Mouse (Mus musculus) neural tube, embryonic 14.5 days (tissue): ENCODE results near the gene Sparc. TPM values are rescaled to one million over a fixed set of nuclear protein-coding genes. Genes with fewer than 3 reads are reported as not detected.

Source experiments
- ATAC-seq: fragments of 200-750 bp; cut with Nextera tagmentation; 2 replicates; pipeline ENCODE4 v1.8.0; 2017; ENCODE audit warnings: low read depth, mild to moderate bottlenecking, moderate TSS enrichment, moderate library complexity
- H3K27ac ChIP-seq: fragments of 300-500 bp; sonication (generic); 2 replicates; pipeline ENCODE4 v1.5.1; 2014; ENCODE audit warnings: low read depth, mild to moderate bottlenecking, control low read depth, low read length, moderate library complexity, mixed read lengths
- H3K27me3 ChIP-seq: fragments of 300-500 bp; sonication (generic); 2 replicates; pipeline ENCODE4 v1.6.1; 2014; ENCODE audit warnings: low read length; ENCODE audit not compliant: control insufficient read depth, insufficient read depth
- H3K36me3 ChIP-seq: fragments of 300-500 bp; sonication (generic); 2 replicates; pipeline ENCODE4 v1.6.1; 2014; ENCODE audit warnings: low read length, mixed read lengths; ENCODE audit not compliant: control insufficient read depth, insufficient read depth
- H3K4me1 ChIP-seq: fragments of 300-500 bp; sonication (generic); 2 replicates; pipeline ENCODE4 v1.6.1; 2014; ENCODE audit warnings: low read length; ENCODE audit not compliant: control insufficient read depth, insufficient read depth
- H3K4me2 ChIP-seq: fragments of 300-500 bp; sonication (generic); 2 replicates; pipeline ENCODE4 v1.6.1; 2014; ENCODE audit warnings: mild to moderate bottlenecking, low read depth, low read length, control low read depth
- H3K4me3 ChIP-seq: fragments of 300-500 bp; sonication (generic); 2 replicates; pipeline ENCODE4 v1.5.1; 2014; ENCODE audit warnings: low read depth, low read length, control low read depth, mixed read lengths
- H3K9ac ChIP-seq: fragments of 300-500 bp; sonication (generic); replicated peaks from 2 replicates; pipeline ENCODE4 v1.6.1; 2014; ENCODE audit warnings: low read depth, mild to moderate bottlenecking, control low read depth, low read length, mixed read lengths
- H3K9me3 ChIP-seq: fragments of 300-500 bp; sonication (generic); 2 replicates; pipeline ENCODE4 v1.6.1; 2016; ENCODE audit warnings: low read length; ENCODE audit not compliant: control insufficient read depth
- whole genome bisulfite sequencing: fragments of 180-500 bp; shearing (Covaris S2); extraction: QIAGEN DNeasy Blood & Tissue Kit; methylation state at CpG from one replicate; pipeline ENCODE4 v1.1.7; 2014; 5-methylcytosine and 5-hydroxymethylcytosine counted together
- polyA plus RNA-seq: library from polyadenylated mRNA; unstranded; fragments of >200 nt; fragmentation: Nextera tagmentation; extraction: Ambion mirVana; gene quantifications from 2 replicates; pipeline ENCODE4 v1.2.1, GENCODE M21; 2014

The Sparc gene
- 312 and 741 TPM in 2 replicates for polyA plus RNA-seq

- Histone ChIP-seq H3K9ac (no peak within 1 kb of the TSS), H3K4me3 (no peak within 1 kb of the TSS), H3K9me3 (no peaks in the 10 kb centered on the region), H3K4me2 (no peak within 1 kb of the TSS), H3K36me3 (no peaks in the 10 kb centered on the region), H3K4me1 (peaks cover 18% of the 10 kb centered on the region; the same call in 1 of the 2 replicates), H3K27me3 (no peaks in the 10 kb centered on the region), H3K27ac (peak within 1 kb of the TSS; percentile 17; the same call in 1 of the 2 replicates)
- WGBS, result 100% methylated on average over 1 of the region's 1 CpGs
- ATAC-seq, result no peak
Observed at GRCm38 (mm10) chr11:55422978-55423377, at the start of gene Sparc. Gene Sparc (minus strand): TSS chr11:55423183.

GRCm38 (mm10) chr11:55471467-55471866 lies 48.5 kb upstream of the Sparc start:
- H3K4me3 ChIP-seq, result peak overlapping the region; percentile 91; the same call in 1 of the 2 replicates
- WGBS, result 96% methylated on average over 7 of the region's 7 CpGs

GRCm38 (mm10) chr11:55470761-55471160 lies 47.8 kb upstream of the Sparc start:
- H3K9ac ChIP-seq, result peak overlapping the region; percentile 95
- no peaks in the 10 kb centered on the region for H3K9me3 ChIP-seq
- peak overlapping the region; percentile 91 for H3K4me3 ChIP-seq
- peak overlapping the region; percentile 93 for H3K4me2 ChIP-seq
- peaks cover 12% of the 10 kb centered on the region for H3K4me1 ChIP-seq
- no peak for ATAC-seq
- H3K27ac ChIP-seq, result no peak overlapping the region
- no peaks in the 10 kb centered on the region for H3K27me3 ChIP-seq
- 65% methylated on average over 8 of the region's 8 CpGs for WGBS
- no peaks in the 10 kb centered on the region for H3K36me3 ChIP-seq

More at GRCm38 (mm10) chr11:55471467-55471866, 48.5 kb upstream of the Sparc start:
- Histone ChIP-seq H3K9me3 (no peaks in the 10 kb centered on the region), H3K36me3 (no peaks in the 10 kb centered on the region), H3K4me2 (peak overlapping the region; percentile 93; the same call in 1 of the 2 replicates), H3K27me3 (no peaks in the 10 kb centered on the region), H3K27ac (no peak overlapping the region), H3K9ac (no peak overlapping the region), H3K4me1 (peaks cover 12% of the 10 kb centered on the region)
- ATAC-seq, result no peak

GRCm38 (mm10) chr11:55469923-55470691 lies 47.1 kb upstream of the Sparc start:
- no peaks in the 10 kb centered on the region for H3K27me3 ChIP-seq
- H3K4me1 ChIP-seq, result peaks cover 12% of the 10 kb centered on the region
- peak; percentile 38; the same call in 1 of the 2 replicates for ATAC-seq
- peak overlapping the region; percentile 95 for H3K9ac ChIP-seq
- peak overlapping the region; percentile 93 for H3K4me2 ChIP-seq
- peak overlapping the region; percentile 91 for H3K4me3 ChIP-seq
- no peaks in the 10 kb centered on the region for H3K9me3 ChIP-seq
- H3K27ac ChIP-seq, result peak overlapping the region; percentile 86
- no peaks in the 10 kb centered on the region for H3K36me3 ChIP-seq
- 1% methylated on average over 38 of the region's 46 CpGs for WGBS

GRCm38 (mm10) chr11:55469048-55469843 lies 46.3 kb upstream of the Sparc start, which contains the start of gene G3bp1:
Gene G3bp1 (plus strand): TSS chr11:55469685.
- Histone ChIP-seq H3K4me1 (peaks cover 12% of the 10 kb centered on the region), H3K27ac (peak within 1 kb of the TSS; percentile 86), H3K4me2 (peak within 1 kb of the TSS; percentile 93), H3K4me3 (peak within 1 kb of the TSS; percentile 91), H3K27me3 (no peaks in the 10 kb centered on the region), H3K9ac (peak within 1 kb of the TSS; percentile 95), H3K36me3 (no peaks in the 10 kb centered on the region), H3K9me3 (no peaks in the 10 kb centered on the region)
- WGBS, result under 1% methylated on average over 44 of the region's 57 CpGs
- peak; percentile 98 for ATAC-seq

GRCm38 (mm10) chr11:55468611-55469047 lies 45.6 kb upstream of the Sparc start:
- ATAC-seq, result no peak
- H3K4me1 ChIP-seq, result peaks cover 12% of the 10 kb centered on the region
- H3K9me3 ChIP-seq, result no peaks in the 10 kb centered on the region
- no peaks in the 10 kb centered on the region for H3K36me3 ChIP-seq
- 3% methylated on average over 17 of the region's 17 CpGs for WGBS
- H3K9ac ChIP-seq, result peak overlapping the region; percentile 50
- peak overlapping the region; percentile 91 for H3K4me3 ChIP-seq
- H3K27me3 ChIP-seq, result no peaks in the 10 kb centered on the region
- H3K27ac ChIP-seq, result peak overlapping the region; percentile 81
- peak overlapping the region; percentile 70 for H3K4me2 ChIP-seq

- H3K4me2 ChIP-seq, result peak overlapping the region; percentile 70
- no peak overlapping the region for H3K4me3 ChIP-seq
- H3K9ac ChIP-seq, result no peak overlapping the region
- H3K27me3 ChIP-seq, result no peaks in the 10 kb centered on the region
- peaks cover 12% of the 10 kb centered on the region for H3K4me1 ChIP-seq
- H3K27ac ChIP-seq, result no peak overlapping the region
- H3K36me3 ChIP-seq, result no peaks in the 10 kb centered on the region
- ATAC-seq, result no peak
- no peaks in the 10 kb centered on the region for H3K9me3 ChIP-seq
- 74% methylated on average over 10 of the region's 10 CpGs for WGBS
Observed at GRCm38 (mm10) chr11:55468012-55468411, 45.0 kb upstream of the Sparc start.

- no peaks in the 10 kb centered on the region for H3K36me3 ChIP-seq
- H3K9ac ChIP-seq, result no peak overlapping the region
- H3K4me1 ChIP-seq, result peaks cover 5% of the 10 kb centered on the region
- H3K27me3 ChIP-seq, result no peaks in the 10 kb centered on the region
- WGBS, result 86% methylated on average over 3 of the region's 3 CpGs
- no peaks in the 10 kb centered on the region for H3K9me3 ChIP-seq
- H3K4me3 ChIP-seq, result no peak overlapping the region
- no peak overlapping the region for H3K27ac ChIP-seq
- ATAC-seq, result no peak
- no peak overlapping the region for H3K4me2 ChIP-seq
Observed at GRCm38 (mm10) chr11:55465177-55465576, 42.2 kb upstream of the Sparc start.
